Mouse (Mus musculus) forebrain, embryonic 13.5 days (tissue): ENCODE results near the gene Npr1. TPM values are rescaled to one million over a fixed set of nuclear protein-coding genes. Genes with fewer than 3 reads are reported as not detected.

ENCODE experiments used
- polyA plus RNA-seq: library from polyadenylated mRNA; unstranded; fragments of >200 nt; fragmentation: Nextera tagmentation; extraction: Ambion mirVana; gene quantifications from 2 replicates; pipeline ENCODE4 v1.2.1, GENCODE M21; 2015

The Npr1 gene
- polyA plus RNA-seq, 1 experiment from 2014 or later = 2.8 TPM

Other genes with a start within 250 kb of the Npr1 start
- 102 and 111 TPM in 2 replicates for gene Jtb, start 234.3 kb downstream of the Npr1 start, polyA plus RNA-seq
- gene Creb3l4, start 222.4 kb downstream of the Npr1 start, polyA plus RNA-seq = 5.2 and 5.8 TPM in 2 replicates
- 55.0 and 55.3 TPM in 2 replicates for gene Slc39a1, start 217.7 kb downstream of the Npr1 start, polyA plus RNA-seq
- gene Crtc2, start 211.7 kb downstream of the Npr1 start, polyA plus RNA-seq = 17.2 and 21.5 TPM in 2 replicates
- 3.1 and 4.5 TPM in 2 replicates for gene Dennd4b, start 200.7 kb downstream of the Npr1 start, polyA plus RNA-seq
- 18.0 and 18.6 TPM in 2 replicates for gene Gatad2b, start 172.7 kb downstream of the Npr1 start, polyA plus RNA-seq
- 11.2 and 12.4 TPM in 2 replicates for gene Slc27a3, start 75.9 kb downstream of the Npr1 start, polyA plus RNA-seq
- gene Ints3, start 32.2 kb downstream of the Npr1 start, polyA plus RNA-seq = 27.8 and 29.3 TPM in 2 replicates
- gene Ilf2, start 10.3 kb upstream of the Npr1 start, polyA plus RNA-seq = 367 and 388 TPM in 2 replicates
- 73.5 and 76.5 TPM in 2 replicates for gene Snapin, start 25.2 kb upstream of the Npr1 start, polyA plus RNA-seq
- gene Chtop, start 43.6 kb upstream of the Npr1 start, polyA plus RNA-seq = 214 and 215 TPM in 2 replicates
- gene S100a1, start 48.5 kb upstream of the Npr1 start, polyA plus RNA-seq = 5.0 and 6.8 TPM in 2 replicates
- gene S100a13, start 48.6 kb upstream of the Npr1 start, polyA plus RNA-seq = 6.9 and 7.5 TPM in 2 replicates
- gene S100a14, start 61.0 kb upstream of the Npr1 start, polyA plus RNA-seq = not detected in 2 replicates
- 27.3 and 35.1 TPM in 2 replicates for gene S100a16, start 71.4 kb upstream of the Npr1 start, polyA plus RNA-seq
- not detected in 2 replicates for gene S100a3, start 94.7 kb upstream of the Npr1 start, polyA plus RNA-seq
- not detected in 2 replicates for gene S100a2, start 124.4 kb upstream of the Npr1 start, polyA plus RNA-seq
- gene Gm42674, start 136.0 kb upstream of the Npr1 start, polyA plus RNA-seq = not detected in 2 replicates
- gene S100a4, start 137.9 kb upstream of the Npr1 start, polyA plus RNA-seq = 0.40 and 1.6 TPM in 2 replicates
- not detected in 2 replicates for gene S100a5, start 142.7 kb upstream of the Npr1 start, polyA plus RNA-seq
- gene S100a6, start 147.0 kb upstream of the Npr1 start, polyA plus RNA-seq = 15.4 and 23.8 TPM in 2 replicates
- 0.26 TPM in 1 of 2 replicates, not detected in the other for gene S100a7a, start 188.2 kb upstream of the Npr1 start, polyA plus RNA-seq
- gene S100a8, start 203.1 kb upstream of the Npr1 start, polyA plus RNA-seq = 1.8 and 2.8 TPM in 2 replicates
- 2.3 and 3.0 TPM in 2 replicates for gene S100a9, start 229.9 kb upstream of the Npr1 start, polyA plus RNA-seq